Mouse (Mus musculus): ENCODE measurements around the gene Rtf1. TPM values are rescaled to one million over a fixed set of nuclear protein-coding genes. Genes with fewer than 3 reads are reported as not detected.

Gene Rtf1
- polyA plus RNA-seq, 1 experiment from 2014 or later, result 39.2 TPM

DNA sequence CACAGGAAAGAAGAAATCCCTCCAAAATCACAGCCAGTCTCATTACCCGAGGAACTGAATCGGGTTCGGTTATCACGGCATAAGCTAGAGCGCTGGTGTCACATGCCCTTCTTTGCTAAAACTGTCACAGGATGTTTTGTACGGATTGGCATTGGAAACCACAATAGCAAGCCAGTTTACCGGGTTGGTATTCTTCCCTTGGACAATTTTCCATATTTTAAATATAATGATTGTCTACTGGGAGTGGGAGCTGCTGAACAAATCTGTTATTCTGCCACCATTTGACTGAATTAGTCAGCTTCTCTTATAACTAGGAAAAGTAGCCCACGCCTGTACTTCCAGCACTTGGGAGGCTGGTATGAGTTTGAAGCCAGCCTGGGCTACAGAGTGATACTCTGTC lies 46.2 kb downstream of the Rtf1 start:
- no peak for DNase-seq (ENCODE audit: low spot score)
- no peaks in the 10 kb centered on the region for H3K9me3 ChIP-seq (ENCODE audit: low read length)
- H3K4me1 ChIP-seq (ENCODE audit: insufficient read depth, low read depth, low read length), result no peaks in the 10 kb centered on the region
- H3K9ac ChIP-seq (replicated peaks; ENCODE audit: low read depth), result no peak overlapping the region
- TF ChIP-seq EP300 (IDR thresholded peaks at IDR 0.05) (no peak), CTCF (IDR thresholded peaks at IDR 0.05) (no peak)
- H3K4me3 ChIP-seq (ENCODE audit: low read depth, low read length), result no peak overlapping the region
- H3K27me3 ChIP-seq (replicated peaks; ENCODE audit: insufficient read depth, low read length), result no peaks in the 10 kb centered on the region
- no peak for ATAC-seq
- WGBS, result 97% methylated on average over 8 of the region's 8 CpGs
- peaks cover 33% of the 10 kb centered on the region for H3K36me3 ChIP-seq (ENCODE audit: insufficient read depth, low read length)
- no peak overlapping the region for H3K27ac ChIP-seq (ENCODE audit: low read length)
- no peak overlapping the region for H3K4me2 ChIP-seq (replicated peaks; ENCODE audit: low read depth, low read length)

DNA sequence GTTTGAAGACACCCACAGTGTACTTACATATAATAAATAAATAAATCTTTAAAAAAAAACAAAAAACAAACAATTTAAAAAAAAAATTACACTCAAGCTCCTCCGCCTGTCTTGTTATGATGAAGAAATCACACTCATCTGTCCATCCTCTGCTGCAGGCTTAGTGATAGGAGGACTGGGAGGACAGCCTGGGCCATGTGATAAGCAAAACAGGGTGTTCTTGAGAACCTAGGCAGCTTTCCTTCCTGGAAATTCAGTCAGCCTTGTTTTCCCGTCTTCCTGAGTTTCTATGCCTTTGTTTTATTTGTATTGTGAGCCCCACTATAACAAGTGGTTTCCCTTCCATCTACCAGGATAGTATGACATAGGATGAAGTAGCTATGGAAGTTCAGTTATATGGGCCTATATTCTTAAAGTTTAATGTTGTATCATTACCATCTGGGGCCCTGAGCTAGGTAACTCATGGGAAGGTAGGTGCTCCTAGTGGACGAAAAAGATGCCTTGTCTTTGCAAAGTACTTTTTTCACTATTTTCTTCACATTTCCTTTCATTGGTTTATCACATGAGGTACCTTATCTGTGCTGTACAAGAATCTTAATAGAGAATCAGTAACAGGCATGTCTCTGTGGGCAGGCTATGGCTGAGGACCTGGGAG lies 53.0 kb downstream of the Rtf1 start:
- H3K4me1 ChIP-seq (ENCODE audit: insufficient read depth, low read depth, low read length), result no peaks in the 10 kb centered on the region
- TF ChIP-seq EP300 (IDR thresholded peaks at IDR 0.05), result no peak
- no peak for TF ChIP-seq CTCF (IDR thresholded peaks at IDR 0.05)
- no peak overlapping the region for H3K27ac ChIP-seq (ENCODE audit: low read length)
- no peak overlapping the region for H3K4me2 ChIP-seq (replicated peaks; ENCODE audit: low read depth, low read length)
- H3K4me3 ChIP-seq (ENCODE audit: low read depth, low read length), result no peak overlapping the region
- no peaks in the 10 kb centered on the region for H3K9me3 ChIP-seq (ENCODE audit: low read length)
- 82% methylated on average over 3 of the region's 3 CpGs for WGBS
- peaks cover 35% of the 10 kb centered on the region for H3K36me3 ChIP-seq (ENCODE audit: insufficient read depth, low read length)
- no peak overlapping the region for H3K9ac ChIP-seq (replicated peaks; ENCODE audit: low read depth)
- DNase-seq (ENCODE audit: low spot score) (no peak), ATAC-seq (no peak)
- H3K27me3 ChIP-seq (replicated peaks; ENCODE audit: insufficient read depth, low read length), result no peaks in the 10 kb centered on the region

DNA sequence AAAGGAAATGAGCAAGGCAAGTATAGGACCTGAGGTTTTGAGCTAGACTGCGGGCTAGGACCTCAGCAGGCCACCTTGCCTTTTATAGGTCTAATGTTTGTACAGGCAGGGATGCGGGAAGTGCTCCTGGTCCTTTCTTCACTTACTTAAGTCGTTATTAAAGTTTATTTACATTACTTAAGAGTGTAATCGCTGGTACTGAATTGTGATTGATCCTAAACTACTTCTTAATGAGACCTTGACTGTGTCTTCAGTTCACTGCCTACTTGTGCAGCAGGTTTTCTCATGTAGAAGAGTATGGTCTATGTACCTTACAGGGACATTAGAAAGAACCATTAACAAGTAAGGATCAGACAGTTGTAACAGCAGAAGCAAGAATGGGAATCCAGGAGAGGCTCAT lies 55.9 kb downstream of the Rtf1 start:
- ATAC-seq (no peak), DNase-seq (ENCODE audit: low spot score) (no peak)
- H3K27me3 ChIP-seq (replicated peaks; ENCODE audit: insufficient read depth, low read length), result no peaks in the 10 kb centered on the region
- TF ChIP-seq CTCF (IDR thresholded peaks at IDR 0.05) (no peak), EP300 (IDR thresholded peaks at IDR 0.05) (no peak)
- H3K4me1 ChIP-seq (ENCODE audit: insufficient read depth, low read depth, low read length), result no peaks in the 10 kb centered on the region
- H3K27ac ChIP-seq (ENCODE audit: low read length), result no peak overlapping the region
- no peaks in the 10 kb centered on the region for H3K9me3 ChIP-seq (ENCODE audit: low read length)
- no peak overlapping the region for H3K9ac ChIP-seq (replicated peaks; ENCODE audit: low read depth)
- H3K36me3 ChIP-seq (ENCODE audit: insufficient read depth, low read length), result peaks cover 29% of the 10 kb centered on the region
- H3K4me2 ChIP-seq (replicated peaks; ENCODE audit: low read depth, low read length), result no peak overlapping the region
- H3K4me3 ChIP-seq (ENCODE audit: low read depth, low read length), result no peak overlapping the region
- 72% methylated on average over 4 of the region's 4 CpGs for WGBS

DNA sequence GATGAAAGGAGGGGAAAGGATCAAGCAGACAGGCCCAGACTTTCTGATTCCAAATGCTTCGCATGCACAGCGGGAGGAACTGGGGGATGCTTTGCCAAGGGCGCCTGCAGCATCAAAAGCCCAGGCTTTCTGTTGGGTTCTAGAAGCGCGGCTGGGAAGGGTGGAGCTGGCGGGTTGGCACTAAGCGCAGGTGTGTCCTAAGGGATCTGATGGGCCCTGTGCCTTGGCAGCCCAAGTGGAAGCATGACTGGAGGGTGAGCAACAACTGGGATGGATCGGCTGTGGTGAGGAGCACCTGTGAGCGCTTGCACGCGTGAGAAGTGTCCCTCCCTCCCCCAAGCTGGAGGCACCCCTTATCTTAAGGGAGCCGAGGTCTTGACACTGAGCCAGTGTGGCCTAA lies 62.3 kb downstream of the Rtf1 start:
- Histone ChIP-seq H3K9me3 (ENCODE audit: low read length) (no peaks in the 10 kb centered on the region), H3K4me3 (ENCODE audit: low read depth, low read length) (no peak overlapping the region), H3K27ac (ENCODE audit: low read length) (no peak overlapping the region), H3K27me3 (replicated peaks; ENCODE audit: insufficient read depth, low read length) (no peaks in the 10 kb centered on the region), H3K9ac (replicated peaks; ENCODE audit: low read depth) (no peak overlapping the region), H3K4me1 (ENCODE audit: insufficient read depth, low read depth, low read length) (peaks cover 4% of the 10 kb centered on the region; the same call in 1 of the 2 replicates), H3K36me3 (ENCODE audit: insufficient read depth, low read length) (peaks cover 11% of the 10 kb centered on the region; the same call in 1 of the 2 replicates), H3K4me2 (replicated peaks; ENCODE audit: low read depth, low read length) (no peak overlapping the region)
- TF ChIP-seq EP300 (IDR thresholded peaks at IDR 0.05), result no peak
- TF ChIP-seq CTCF (IDR thresholded peaks at IDR 0.05), result no peak
- ATAC-seq (no peak), DNase-seq (ENCODE audit: low spot score) (no peak)
- 20% methylated on average over 12 of the region's 12 CpGs for WGBS

DNA sequence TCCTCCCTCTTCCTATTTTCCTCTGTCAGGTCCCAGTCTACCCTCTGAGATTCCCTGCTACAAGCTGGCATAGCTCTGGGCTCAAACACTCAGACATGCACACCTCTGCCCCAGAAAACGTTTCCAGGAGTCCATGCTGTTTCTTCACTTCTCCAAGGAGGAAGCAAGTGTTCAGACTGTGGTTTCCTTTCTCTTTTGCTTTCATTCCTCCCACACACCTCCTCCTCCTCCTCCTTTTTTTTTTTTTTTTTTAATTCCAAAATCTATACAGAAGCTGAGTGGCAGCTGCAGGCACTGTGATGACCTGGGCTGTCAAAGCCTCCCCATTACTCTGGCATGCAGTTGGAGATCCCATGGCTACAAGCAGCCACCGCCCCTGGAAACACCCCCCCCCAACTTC lies 65.7 kb downstream of the Rtf1 start:
- 16% methylated on average over 2 of the region's 2 CpGs for WGBS
- no peak overlapping the region for H3K27ac ChIP-seq (ENCODE audit: low read length)
- DNase-seq (ENCODE audit: low spot score), result peak; percentile 22
- no peak overlapping the region for H3K4me2 ChIP-seq (replicated peaks; ENCODE audit: low read depth, low read length)
- ATAC-seq, result no peak
- no peak overlapping the region for H3K4me3 ChIP-seq (ENCODE audit: low read depth, low read length)
- H3K9me3 ChIP-seq (ENCODE audit: low read length), result no peaks in the 10 kb centered on the region
- no peaks in the 10 kb centered on the region for H3K36me3 ChIP-seq (ENCODE audit: insufficient read depth, low read length)
- H3K4me1 ChIP-seq (ENCODE audit: insufficient read depth, low read depth, low read length), result peaks cover 25% of the 10 kb centered on the region
- TF ChIP-seq CTCF (IDR thresholded peaks at IDR 0.05) (no peak), EP300 (IDR thresholded peaks at IDR 0.05) (no peak)
- no peak overlapping the region for H3K9ac ChIP-seq (replicated peaks; ENCODE audit: low read depth)
- peaks cover 17% of the 10 kb centered on the region; the same call in 1 of the 2 replicates for H3K27me3 ChIP-seq (replicated peaks; ENCODE audit: insufficient read depth, low read length)

DNA sequence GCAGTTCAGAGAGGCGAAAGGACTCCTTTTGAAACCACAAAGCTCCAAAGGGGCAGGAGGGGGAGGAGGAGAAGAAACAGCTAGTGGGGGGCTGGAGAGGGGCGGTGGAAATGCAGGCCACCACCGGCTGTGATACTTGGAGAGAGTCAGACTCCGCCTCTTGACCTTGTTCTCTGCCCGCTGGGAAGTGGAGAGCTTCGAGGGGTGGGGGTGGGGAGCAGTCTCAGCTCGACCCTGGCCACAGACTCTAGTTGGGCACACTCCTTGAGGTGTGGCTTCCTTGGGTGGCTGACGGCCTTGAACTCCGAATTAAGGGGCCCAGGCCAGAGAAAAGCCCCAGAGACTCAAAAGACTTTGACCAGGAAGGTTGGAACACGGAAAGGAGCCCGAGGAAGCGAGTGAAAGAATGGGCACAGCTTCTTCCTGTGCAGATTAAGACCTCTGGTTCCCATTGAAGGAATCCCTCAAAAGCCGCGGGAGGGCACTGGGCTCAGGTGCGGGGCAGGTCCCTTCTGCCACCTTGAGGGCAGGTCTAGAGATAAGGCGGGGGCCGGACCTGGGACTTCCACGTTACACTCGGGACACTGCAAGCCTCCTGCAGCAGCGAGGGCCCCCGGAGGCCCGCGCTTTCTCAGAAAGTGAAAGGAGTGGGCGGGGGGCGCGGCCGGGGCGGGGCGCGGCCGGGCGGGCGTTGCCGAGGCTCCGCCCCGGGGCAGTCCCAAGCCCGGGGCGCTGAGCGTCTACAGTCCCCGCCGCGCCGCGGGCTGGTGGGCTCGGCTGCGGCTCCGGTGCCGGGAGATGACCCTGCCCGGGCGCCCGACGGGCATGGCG lies 66.9 kb downstream of the Rtf1 start, which contains the start of gene Itpka:
Gene Itpka (plus strand): TSS at position 757 of the 831 bp plus-strand sequence.
- Histone ChIP-seq H3K9me3 (ENCODE audit: low read length) (no peaks in the 10 kb centered on the region), H3K36me3 (ENCODE audit: insufficient read depth, low read length) (no peaks in the 10 kb centered on the region), H3K27me3 (replicated peaks; ENCODE audit: insufficient read depth, low read length) (peaks cover 17% of the 10 kb centered on the region; the same call in 1 of the 2 replicates), H3K9ac (replicated peaks; ENCODE audit: low read depth) (peak within 1 kb of the TSS; percentile 46), H3K27ac (ENCODE audit: low read length) (peak within 1 kb of the TSS; percentile 76), H3K4me1 (ENCODE audit: insufficient read depth, low read depth, low read length) (peaks cover 25% of the 10 kb centered on the region), H3K4me2 (replicated peaks; ENCODE audit: low read depth, low read length) (peak within 1 kb of the TSS; percentile 100), H3K4me3 (ENCODE audit: low read depth, low read length) (peak within 1 kb of the TSS; percentile 67)
- WGBS, result 2% methylated on average over 20 of the region's 53 CpGs
- DNase-seq (ENCODE audit: low spot score), result peak; percentile 72
- ATAC-seq, result peak; percentile 78
- TF ChIP-seq CTCF (IDR thresholded peaks at IDR 0.05) (no peak), EP300 (IDR thresholded peaks at IDR 0.05) (no peak)
